Mouse (Mus musculus) neural tube, embryonic 14.5 days (tissue): Measurements from ENCODE around the gene Epor. TPM values are rescaled to one million over a fixed set of nuclear protein-coding genes. Genes with fewer than 3 reads are reported as not detected.

Source experiments
- ATAC-seq: fragments of 200-750 bp; cut with Nextera tagmentation; 2 replicates; pipeline ENCODE4 v1.8.0; 2017; ENCODE audit warnings: low read depth, mild to moderate bottlenecking, moderate TSS enrichment, moderate library complexity
- H3K27ac ChIP-seq: fragments of 300-500 bp; sonication (generic); 2 replicates; pipeline ENCODE4 v1.5.1; 2014; ENCODE audit warnings: low read depth, mild to moderate bottlenecking, control low read depth, low read length, moderate library complexity, mixed read lengths
- H3K27me3 ChIP-seq: fragments of 300-500 bp; sonication (generic); 2 replicates; pipeline ENCODE4 v1.6.1; 2014; ENCODE audit warnings: low read length; ENCODE audit not compliant: control insufficient read depth, insufficient read depth
- H3K36me3 ChIP-seq: fragments of 300-500 bp; sonication (generic); 2 replicates; pipeline ENCODE4 v1.6.1; 2014; ENCODE audit warnings: low read length, mixed read lengths; ENCODE audit not compliant: control insufficient read depth, insufficient read depth
- H3K4me1 ChIP-seq: fragments of 300-500 bp; sonication (generic); 2 replicates; pipeline ENCODE4 v1.6.1; 2014; ENCODE audit warnings: low read length; ENCODE audit not compliant: control insufficient read depth, insufficient read depth
- H3K4me2 ChIP-seq: fragments of 300-500 bp; sonication (generic); 2 replicates; pipeline ENCODE4 v1.6.1; 2014; ENCODE audit warnings: mild to moderate bottlenecking, low read depth, low read length, control low read depth
- H3K4me3 ChIP-seq: fragments of 300-500 bp; sonication (generic); 2 replicates; pipeline ENCODE4 v1.5.1; 2014; ENCODE audit warnings: low read depth, low read length, control low read depth, mixed read lengths
- H3K9ac ChIP-seq: fragments of 300-500 bp; sonication (generic); replicated peaks from 2 replicates; pipeline ENCODE4 v1.6.1; 2014; ENCODE audit warnings: low read depth, mild to moderate bottlenecking, control low read depth, low read length, mixed read lengths
- H3K9me3 ChIP-seq: fragments of 300-500 bp; sonication (generic); 2 replicates; pipeline ENCODE4 v1.6.1; 2016; ENCODE audit warnings: low read length; ENCODE audit not compliant: control insufficient read depth
- WGBS: fragments of 180-500 bp; shearing (Covaris S2); extraction: QIAGEN DNeasy Blood & Tissue Kit; methylation state at CpG from one replicate; pipeline ENCODE4 v1.1.7; 2014; 5-methylcytosine and 5-hydroxymethylcytosine counted together
- polyA plus RNA-seq: library from polyadenylated mRNA; unstranded; fragments of >200 nt; fragmentation: Nextera tagmentation; extraction: Ambion mirVana; gene quantifications from 2 replicates; pipeline ENCODE4 v1.2.1, GENCODE M21; 2014

The Epor gene
- polyA plus RNA-seq, 1 experiment from 2014 or later: 0.67 TPM

DNA sequence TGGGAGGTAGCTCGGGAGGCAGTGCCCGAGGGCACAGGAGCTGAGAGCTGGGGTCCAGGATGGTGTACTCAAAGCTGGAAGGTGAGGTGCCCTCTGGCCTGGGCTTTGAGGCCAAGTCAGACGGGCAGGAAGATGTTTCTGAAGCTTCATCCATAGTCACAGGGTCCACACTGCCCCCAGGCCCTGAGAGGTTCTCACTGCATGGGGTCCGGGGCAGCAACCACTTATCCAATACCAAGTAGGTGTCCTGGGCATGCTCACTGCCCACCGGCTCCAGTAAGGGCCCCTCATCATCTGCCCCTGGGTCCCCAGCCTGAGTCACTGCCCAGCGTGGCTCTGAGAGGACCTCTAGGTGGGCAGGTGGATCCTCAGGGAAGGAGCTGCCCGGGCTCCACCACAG lies 4.1 kb downstream of the Epor start:
- ATAC-seq: no peak
- H3K27me3 ChIP-seq: peaks cover 33% of the 10 kb centered on the region
- no peak overlapping the region for H3K27ac ChIP-seq
- H3K4me1 ChIP-seq: peaks cover 19% of the 10 kb centered on the region
- 85% methylated on average over 7 of the region's 7 CpGs for WGBS
- no peak overlapping the region for H3K9ac ChIP-seq
- H3K4me2 ChIP-seq: no peak overlapping the region
- H3K4me3 ChIP-seq: no peak overlapping the region
- no peaks in the 10 kb centered on the region for H3K9me3 ChIP-seq
- no peaks in the 10 kb centered on the region for H3K36me3 ChIP-seq

DNA sequence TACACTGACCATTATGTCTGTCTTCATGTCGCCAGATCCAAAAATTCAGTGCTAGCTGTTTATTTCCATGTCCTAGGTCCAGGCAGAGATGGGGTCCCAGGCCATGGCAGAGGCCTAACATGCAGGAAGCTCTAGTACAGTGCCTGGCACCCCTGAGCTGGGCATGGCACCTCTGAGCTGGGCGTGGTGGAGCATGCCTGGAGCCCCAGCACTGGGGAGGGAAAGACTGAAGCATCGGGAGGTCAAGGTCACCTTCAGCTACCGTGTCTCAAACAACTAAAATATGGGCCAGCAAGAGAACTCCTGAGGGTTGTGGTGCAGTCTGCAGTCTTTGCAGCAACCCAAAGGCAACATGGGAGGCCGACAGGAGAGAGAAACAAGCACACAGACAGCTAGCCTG lies 4.9 kb downstream of the Epor start:
- Histone ChIP-seq H3K4me1 (peaks cover 18% of the 10 kb centered on the region), H3K36me3 (no peaks in the 10 kb centered on the region), H3K4me2 (no peak overlapping the region), H3K9ac (no peak overlapping the region), H3K27ac (no peak overlapping the region), H3K27me3 (peaks cover 32% of the 10 kb centered on the region), H3K9me3 (no peaks in the 10 kb centered on the region), H3K4me3 (no peak overlapping the region)
- ATAC-seq: no peak
- WGBS: 88% methylated on average over 5 of the region's 5 CpGs

GRCm38 (mm10) chr9:21955570-21956281 lies 7.6 kb downstream of the Epor start, which contains the start of gene Swsap1:
Gene Swsap1 (plus strand): TSS chr9:21955755.
- under 1% methylated on average over 51 of the region's 54 CpGs for WGBS
- H3K9ac ChIP-seq: peak within 1 kb of the TSS; percentile 67
- peak; percentile 99 for ATAC-seq
- H3K4me2 ChIP-seq: peak within 1 kb of the TSS; percentile 62
- peaks cover 11% of the 10 kb centered on the region for H3K27me3 ChIP-seq
- no peaks in the 10 kb centered on the region for H3K4me1 ChIP-seq
- peak within 1 kb of the TSS; percentile 94 for H3K27ac ChIP-seq
- H3K36me3 ChIP-seq: no peaks in the 10 kb centered on the region
- H3K9me3 ChIP-seq: no peaks in the 10 kb centered on the region
- H3K4me3 ChIP-seq: peak within 1 kb of the TSS; percentile 62

GRCm38 (mm10) chr9:21955225-21955569 lies 8.1 kb downstream of the Epor start:
- peak overlapping the region; percentile 67; the same call in 1 of the 2 replicates for H3K9ac ChIP-seq
- peak overlapping the region; percentile 62 for H3K4me2 ChIP-seq
- peak overlapping the region; percentile 62 for H3K4me3 ChIP-seq
- H3K27ac ChIP-seq: peak overlapping the region; percentile 94
- whole genome bisulfite sequencing: 1% methylated on average over 18 of the region's 18 CpGs
- H3K36me3 ChIP-seq: no peaks in the 10 kb centered on the region
- H3K4me1 ChIP-seq: no peaks in the 10 kb centered on the region
- peak; percentile 64 for ATAC-seq
- no peaks in the 10 kb centered on the region for H3K9me3 ChIP-seq
- H3K27me3 ChIP-seq: peaks cover 6% of the 10 kb centered on the region

DNA sequence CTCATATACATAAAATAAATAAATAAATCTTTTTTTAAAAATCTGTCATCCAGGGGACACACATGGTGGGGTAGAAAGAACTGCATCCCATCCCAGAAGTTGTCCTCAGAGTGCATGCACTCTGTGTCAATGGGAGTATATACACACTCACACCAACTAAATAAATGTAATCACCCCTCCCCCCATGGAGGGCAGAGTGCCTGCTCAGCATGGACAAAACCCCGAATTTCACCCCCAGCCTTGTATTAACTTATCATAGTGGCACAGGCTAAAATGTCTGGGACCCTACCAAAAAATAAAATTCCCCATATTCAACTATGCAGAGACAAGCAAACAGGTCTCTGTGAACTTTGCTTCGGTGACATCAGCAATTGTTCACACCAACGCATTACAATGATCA lies 8.7 kb downstream of the Epor start:
- Histone ChIP-seq H3K9me3 (no peaks in the 10 kb centered on the region), H3K27me3 (peaks cover 3% of the 10 kb centered on the region; the same call in 1 of the 2 replicates), H3K4me3 (no peak overlapping the region), H3K9ac (no peak overlapping the region), H3K4me1 (no peaks in the 10 kb centered on the region), H3K36me3 (no peaks in the 10 kb centered on the region), H3K27ac (no peak overlapping the region), H3K4me2 (no peak overlapping the region; the same call in 1 of the 2 replicates)
- ATAC-seq: no peak
- WGBS: 81% methylated on average over 3 of the region's 3 CpGs

DNA sequence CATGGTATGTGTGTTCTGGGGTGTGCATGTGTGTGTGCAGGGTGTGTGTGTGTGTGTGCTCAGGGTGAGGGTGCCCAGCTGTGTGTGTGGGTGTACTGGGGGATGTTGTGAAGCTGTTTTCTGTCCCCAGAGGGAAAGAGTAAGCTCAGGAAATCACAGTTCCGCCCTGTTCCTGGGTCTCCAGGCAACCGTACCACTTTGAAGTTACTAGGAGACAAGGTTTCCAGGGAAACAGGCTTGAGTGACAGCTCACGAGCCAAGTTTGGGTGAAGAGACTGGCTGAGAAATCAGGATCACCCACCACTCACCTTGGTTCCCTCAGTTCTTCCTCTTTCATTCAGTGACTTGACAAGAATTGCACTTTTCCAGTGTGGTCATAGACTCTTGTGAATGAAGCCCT lies 9.7 kb downstream of the Epor start:
- no peak for ATAC-seq
- no peaks in the 10 kb centered on the region for H3K4me1 ChIP-seq
- H3K27me3 ChIP-seq: no peaks in the 10 kb centered on the region
- no peaks in the 10 kb centered on the region for H3K9me3 ChIP-seq
- no peaks in the 10 kb centered on the region for H3K36me3 ChIP-seq
- H3K27ac ChIP-seq: no peak overlapping the region
- no peak overlapping the region for H3K4me2 ChIP-seq
- H3K9ac ChIP-seq: no peak overlapping the region
- 3% methylated on average over 3 of the region's 3 CpGs for WGBS
- no peak overlapping the region for H3K4me3 ChIP-seq

DNA sequence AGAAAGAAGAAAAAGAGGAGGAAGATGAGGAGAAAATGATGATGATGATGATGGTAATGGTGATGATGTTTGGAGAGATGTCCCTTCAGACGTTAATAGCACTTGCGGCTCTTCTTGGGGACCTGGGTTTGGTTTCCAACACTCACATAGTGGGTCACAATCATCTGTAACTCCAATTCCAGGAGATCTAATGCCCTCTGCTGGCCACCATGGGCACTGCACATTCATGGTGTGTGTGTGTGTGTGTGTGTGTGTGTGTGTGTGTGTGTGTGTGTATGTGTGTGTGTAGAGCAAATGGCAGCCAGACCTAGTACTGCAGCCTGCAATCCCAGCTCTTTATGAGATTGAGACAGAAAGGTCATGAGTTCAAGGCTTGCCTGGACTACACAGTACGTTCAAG lies 11.3 kb downstream of the Epor start:
- WGBS: 84% methylated on average over 3 of the region's 3 CpGs
- ATAC-seq: no peak

DNA sequence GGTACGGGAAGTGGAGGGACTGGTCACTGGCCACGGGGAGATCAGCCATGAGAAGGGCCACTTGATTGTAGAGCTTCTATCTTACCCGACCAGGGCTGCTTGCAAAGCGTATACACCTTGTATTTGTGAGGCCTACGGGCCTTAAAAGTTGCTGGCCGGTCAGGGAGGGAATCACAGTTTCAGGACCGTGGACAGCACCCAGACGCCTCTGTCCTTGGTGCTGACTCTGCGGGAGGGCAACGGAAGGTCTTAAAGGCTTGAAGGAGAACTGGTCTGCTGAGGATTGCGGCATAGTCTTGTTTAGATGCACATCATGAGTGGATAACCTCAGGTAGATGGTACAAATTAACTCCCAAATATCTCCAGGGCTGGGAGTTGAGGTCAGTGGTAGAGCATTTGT lies 13.0 kb downstream of the Epor start:
- H3K9me3 ChIP-seq: no peaks in the 10 kb centered on the region
- no peak overlapping the region for H3K4me3 ChIP-seq
- H3K27me3 ChIP-seq: no peaks in the 10 kb centered on the region
- H3K4me1 ChIP-seq: no peaks in the 10 kb centered on the region
- H3K9ac ChIP-seq: no peak overlapping the region
- H3K36me3 ChIP-seq: 0 out of 2 replicates have a peak, but pooled peaks cover 5% of the 10 kb centered on the region
- 23% methylated on average over 11 of the region's 11 CpGs for WGBS
- H3K27ac ChIP-seq: no peak overlapping the region
- no peak for ATAC-seq
- no peak overlapping the region for H3K4me2 ChIP-seq

More for the DNA sequence above, 11.3 kb downstream of the Epor start:
- Histone ChIP-seq H3K4me1 (no peaks in the 10 kb centered on the region), H3K4me2 (no peak overlapping the region), H3K27me3 (no peaks in the 10 kb centered on the region), H3K27ac (no peak overlapping the region), H3K36me3 (0 out of 2 replicates have a peak, but pooled peaks cover 5% of the 10 kb centered on the region), H3K9me3 (no peaks in the 10 kb centered on the region), H3K9ac (no peak overlapping the region), H3K4me3 (no peak overlapping the region)

DNA sequence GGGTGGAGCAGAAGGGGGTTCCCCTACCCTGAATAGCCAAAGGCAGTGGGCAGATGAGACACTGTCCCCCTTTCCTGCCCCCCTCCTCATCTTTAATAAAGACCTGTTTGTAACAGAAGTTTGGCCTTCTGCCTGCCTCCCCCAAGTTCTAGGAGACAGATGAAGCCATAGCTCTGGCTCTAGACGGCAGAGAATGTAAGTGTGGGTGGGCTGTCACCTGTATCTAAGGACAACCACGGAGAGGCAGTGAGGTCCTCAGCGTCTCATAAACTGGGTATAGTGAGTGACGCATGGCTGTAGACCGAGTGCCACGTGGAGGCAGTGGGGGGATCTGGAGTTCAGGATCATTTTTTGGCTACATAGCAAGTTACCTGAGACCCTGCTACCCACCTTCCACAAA lies 14.5 kb downstream of the Epor start:
- no peaks in the 10 kb centered on the region for H3K9me3 ChIP-seq

More for the DNA sequence above, 14.5 kb downstream of the Epor start:
- no peak overlapping the region for H3K4me3 ChIP-seq
- no peaks in the 10 kb centered on the region for H3K27me3 ChIP-seq
- H3K4me1 ChIP-seq: no peaks in the 10 kb centered on the region
- ATAC-seq: no peak
- H3K9ac ChIP-seq: no peak overlapping the region
- no peak overlapping the region for H3K4me2 ChIP-seq
- no peak overlapping the region for H3K27ac ChIP-seq
- 70% methylated on average over 6 of the region's 6 CpGs for WGBS
- H3K36me3 ChIP-seq: 0 out of 2 replicates have a peak, but pooled peaks cover 5% of the 10 kb centered on the region
